Mouse (Mus musculus) heart, postnatal 0 days (tissue): ENCODE data around the gene Sfmbt1. TPM values are rescaled to one million over a fixed set of nuclear protein-coding genes. Genes with fewer than 3 reads are reported as not detected.

Experiments used
- ATAC-seq: fragments of 200-750 bp; cut with Nextera tagmentation; 2 replicates; pipeline ENCODE4 v1.8.0; 2017; ENCODE audit warnings: low read depth, moderate number of reproducible peaks, moderate library complexity; ENCODE audit not compliant: insufficient read depth
- DNase-seq: peaks from one replicate; pipeline ENCODE4 v3.0.0-alpha.2; 2016; ENCODE audit warnings: low spot score
- H3K27ac ChIP-seq: fragments of 300-500 bp; sonication (generic); 2 replicates; pipeline ENCODE4 v1.5.1; 2014; ENCODE audit warnings: low read depth, mild to moderate bottlenecking
- H3K27me3 ChIP-seq: fragments of 300-500 bp; sonication (generic); 2 replicates; pipeline ENCODE4 v1.6.1; 2014; ENCODE audit warnings: low read length, mixed read lengths; ENCODE audit not compliant: control insufficient read depth, insufficient read depth
- H3K36me3 ChIP-seq: fragments of 300-500 bp; sonication (generic); replicated peaks from 2 replicates; pipeline ENCODE4 v1.6.1; 2014; ENCODE audit warnings: low read length, mixed read lengths; ENCODE audit not compliant: control insufficient read depth, insufficient read depth
- H3K4me1 ChIP-seq: fragments of 300-500 bp; sonication (generic); 2 replicates; pipeline ENCODE4 v1.6.1; 2014; ENCODE audit warnings: antibody characterized with exemption; ENCODE audit not compliant: control insufficient read depth, insufficient read depth
- H3K4me2 ChIP-seq: fragments of 300-500 bp; sonication (generic); 2 replicates; pipeline ENCODE4 v1.6.1; 2014; ENCODE audit warnings: low read depth, mild to moderate bottlenecking, low read length, moderate library complexity
- H3K4me3 ChIP-seq: fragments of 300-500 bp; sonication (generic); 2 replicates; pipeline ENCODE4 v1.5.1; 2014; ENCODE audit warnings: low read depth, low read length
- H3K9ac ChIP-seq: fragments of 300-500 bp; sonication (generic); replicated peaks from 2 replicates; pipeline ENCODE4 v1.6.1; 2014; ENCODE audit warnings: low read depth, low read length, mixed read lengths
- H3K9me3 ChIP-seq: fragments of 300-500 bp; sonication (generic); replicated peaks from 2 replicates; pipeline ENCODE4 v1.6.1; 2016; ENCODE audit warnings: low read length; ENCODE audit not compliant: control insufficient read depth
- CTCF ChIP-seq: IDR thresholded peaks from 2 replicates; pipeline ENCODE4 v1.5.1; 2016; ENCODE audit warnings: antibody characterized with exemption, control low read depth, low read depth
- EP300 ChIP-seq: IDR thresholded peaks from 2 replicates; pipeline ENCODE4 v1.6.1; 2016; ENCODE audit warnings: antibody characterized with exemption, low read depth
- WGBS: fragments of 180-500 bp; shearing (Covaris S2); extraction: QIAGEN DNeasy Blood & Tissue Kit; methylation state at CpG from one replicate; pipeline ENCODE4 v1.1.7; 2014; 5-methylcytosine and 5-hydroxymethylcytosine counted together
- polyA plus RNA-seq: library from polyadenylated mRNA; unstranded; fragments of >200 nt; fragmentation: Nextera tagmentation; extraction: Ambion mirVana; gene quantifications from 2 replicates; pipeline ENCODE4 v1.2.1, GENCODE M21; 2015
- total RNA-seq: library from RNA; depleted of rRNA; stranded (reverse); fragments of >200 nt; gene quantifications from 2 replicates; pipeline ENCODE4 v1.2.3, GENCODE M21; 2014; ENCODE audit warnings: low replicate concordance

The Sfmbt1 gene
- total and polyA plus RNA-seq, 2 experiments from 2014 or later: 1.8 to 7.6 TPM

DNA sequence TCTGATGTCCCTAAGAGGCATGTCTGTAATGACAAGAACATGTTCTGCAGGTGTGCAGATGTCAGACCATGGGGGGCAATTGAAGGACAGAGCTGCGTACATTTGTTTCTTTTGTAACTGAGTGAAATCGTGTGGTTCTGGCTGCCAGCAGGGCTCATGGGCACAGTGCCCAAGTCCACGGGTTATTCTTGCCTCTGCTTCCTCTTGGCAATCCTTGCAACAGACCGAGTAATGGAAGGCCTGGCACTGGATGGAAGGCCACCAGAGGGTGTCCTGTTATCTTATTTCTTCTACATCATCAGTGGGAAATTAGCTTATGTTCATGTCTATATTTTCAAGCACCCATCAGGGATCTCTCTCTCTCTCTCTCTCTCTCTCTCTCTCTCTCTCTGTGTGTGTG, 19.0 kb upstream of the Sfmbt1 start:
- 0 out of 2 replicates have a peak overlapping the region, but pooled peaks have one; percentile 18 for H3K27ac ChIP-seq
- ATAC-seq (peak; percentile 70; the same call in 1 of the 2 replicates), DNase-seq (peak; percentile 58)
- H3K9ac ChIP-seq: no peak overlapping the region
- H3K4me1 ChIP-seq: peaks cover 11% of the 10 kb centered on the region
- no peak overlapping the region for H3K4me2 ChIP-seq
- no peak overlapping the region for H3K4me3 ChIP-seq
- 10% methylated on average over 4 of the region's 4 CpGs for WGBS
- no peaks in the 10 kb centered on the region for H3K27me3 ChIP-seq
- peaks cover 7% of the 10 kb centered on the region; the same call in 1 of the 2 replicates for H3K36me3 ChIP-seq
- no peak for TF ChIP-seq EP300
- TF ChIP-seq CTCF: peak; percentile 33; the same call in 1 of the 2 replicates
- H3K9me3 ChIP-seq: no peaks in the 10 kb centered on the region

DNA sequence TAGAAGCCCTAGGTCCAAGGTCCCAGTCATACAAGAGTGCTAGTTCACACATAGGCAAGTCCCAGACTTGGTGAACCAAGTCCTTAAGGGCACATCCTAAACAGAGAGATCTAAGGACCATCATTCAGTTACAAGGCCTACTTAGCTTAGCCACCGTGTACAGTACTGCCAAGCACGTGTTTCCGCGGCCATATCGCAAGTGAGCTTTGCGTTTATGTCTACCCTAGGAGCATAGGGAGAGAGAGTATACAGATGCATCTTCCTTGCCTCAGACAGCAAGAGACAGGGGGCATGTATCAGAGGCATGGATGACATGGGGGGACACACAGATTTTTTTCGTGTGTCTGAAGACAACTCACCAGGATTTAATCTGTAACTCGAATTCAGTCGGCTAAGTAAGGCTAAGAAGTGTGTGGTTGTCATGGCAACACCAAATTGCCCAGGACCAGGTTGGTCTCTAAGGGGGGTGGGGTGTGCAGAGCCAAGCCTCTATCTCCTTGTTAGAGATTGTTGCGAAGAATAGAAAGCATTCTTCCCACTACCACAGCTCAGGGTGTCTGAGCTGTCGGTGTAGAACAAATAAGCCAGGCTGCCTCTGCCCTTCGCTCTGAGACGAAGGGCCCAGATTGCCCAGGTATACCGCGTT, 17.1 kb upstream of the Sfmbt1 start:
- Histone ChIP-seq H3K36me3 (no peaks in the 10 kb centered on the region), H3K4me1 (peaks cover 11% of the 10 kb centered on the region), H3K9me3 (no peaks in the 10 kb centered on the region), H3K27me3 (no peaks in the 10 kb centered on the region), H3K4me3 (no peak overlapping the region), H3K9ac (no peak overlapping the region), H3K27ac (no peak overlapping the region), H3K4me2 (no peak overlapping the region)
- 82% methylated on average over 15 of the region's 15 CpGs for WGBS
- no peak for DNase-seq
- TF ChIP-seq CTCF (no peak), EP300 (no peak)
- ATAC-seq: no peak

DNA sequence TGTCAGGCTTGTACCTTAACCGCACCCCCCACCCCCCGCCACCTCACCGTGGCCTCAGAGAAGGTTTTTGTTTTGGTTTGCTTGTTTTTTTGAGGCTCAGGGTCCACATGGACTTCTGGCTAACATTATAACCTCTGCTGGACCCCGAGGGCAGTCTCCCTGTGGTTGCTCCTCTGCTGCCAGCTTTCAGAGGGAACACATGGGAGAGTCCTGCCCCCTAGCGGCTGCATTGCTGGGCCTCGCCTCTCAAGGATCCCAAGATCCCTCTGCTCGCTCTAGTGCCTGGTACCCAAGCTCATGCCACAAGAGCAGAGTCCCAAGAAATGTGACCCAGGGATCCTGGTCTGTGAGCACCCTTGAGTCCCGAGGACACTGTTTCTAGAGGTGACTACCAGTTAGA, 15.0 kb upstream of the Sfmbt1 start:
- H3K36me3 ChIP-seq: no peaks in the 10 kb centered on the region
- no peak overlapping the region for H3K4me2 ChIP-seq
- H3K4me3 ChIP-seq: no peak overlapping the region
- H3K4me1 ChIP-seq: peaks cover 11% of the 10 kb centered on the region
- no peaks in the 10 kb centered on the region for H3K9me3 ChIP-seq
- WGBS: 36% methylated on average over 8 of the region's 8 CpGs
- no peak overlapping the region for H3K27ac ChIP-seq
- H3K27me3 ChIP-seq: no peaks in the 10 kb centered on the region
- TF ChIP-seq CTCF: peak; percentile 67
- TF ChIP-seq EP300: no peak
- DNase-seq: peak; percentile 55
- H3K9ac ChIP-seq: no peak overlapping the region
- peak; percentile 71 for ATAC-seq

DNA sequence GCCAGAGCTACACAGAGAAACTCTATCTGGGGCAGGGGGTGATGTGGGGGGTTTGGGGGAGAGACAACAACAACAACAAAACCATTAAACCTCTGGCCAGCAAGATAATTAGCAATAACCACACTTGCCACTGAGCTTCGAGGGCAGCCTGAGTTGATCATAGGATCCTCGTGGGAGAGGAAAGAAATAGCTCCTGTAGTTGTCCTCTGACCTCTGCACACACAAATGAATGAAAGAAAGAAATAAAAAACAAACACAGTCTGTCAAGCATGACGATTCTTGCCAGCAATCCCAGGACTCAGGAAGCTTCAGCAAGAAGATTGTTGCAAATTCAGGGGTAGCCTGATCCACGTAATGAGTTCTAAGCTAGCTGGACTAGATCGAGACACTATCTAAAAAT, 12.1 kb upstream of the Sfmbt1 start:
- Histone ChIP-seq H3K4me3 (no peak overlapping the region), H3K9ac (no peak overlapping the region), H3K4me2 (no peak overlapping the region), H3K9me3 (no peaks in the 10 kb centered on the region), H3K4me1 (no peaks in the 10 kb centered on the region), H3K27me3 (no peaks in the 10 kb centered on the region), H3K27ac (no peak overlapping the region), H3K36me3 (no peaks in the 10 kb centered on the region)
- no peak for DNase-seq
- 57% methylated on average over 5 of the region's 5 CpGs for WGBS
- TF ChIP-seq EP300 (no peak), CTCF (no peak)
- ATAC-seq: no peak

DNA sequence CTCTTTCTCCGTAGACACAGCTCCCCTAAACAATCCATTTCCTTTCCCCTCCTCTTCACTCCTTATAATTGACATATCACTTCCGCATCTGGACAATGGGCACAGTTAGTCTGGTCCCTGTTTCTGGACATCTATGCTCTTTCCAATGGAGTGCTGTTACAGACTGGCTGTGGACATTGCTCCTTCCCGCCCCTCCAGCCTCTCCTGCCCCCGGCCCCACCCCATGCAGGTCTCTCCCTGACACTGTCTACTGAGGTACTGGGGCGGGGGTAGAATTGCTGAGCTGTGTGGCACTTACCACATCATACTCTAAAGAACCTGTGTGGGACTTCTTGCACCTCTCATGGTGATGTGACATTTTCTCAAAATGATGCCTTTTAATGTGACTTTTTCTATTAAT, 11.6 kb upstream of the Sfmbt1 start:
- ATAC-seq: no peak
- TF ChIP-seq EP300: no peak
- TF ChIP-seq CTCF: no peak
- no peaks in the 10 kb centered on the region for H3K4me1 ChIP-seq
- no peak overlapping the region for H3K9ac ChIP-seq
- 73% methylated on average over 5 of the region's 5 CpGs for WGBS
- H3K36me3 ChIP-seq: no peaks in the 10 kb centered on the region
- H3K27me3 ChIP-seq: no peaks in the 10 kb centered on the region
- H3K9me3 ChIP-seq: no peaks in the 10 kb centered on the region
- no peak overlapping the region for H3K4me2 ChIP-seq
- H3K4me3 ChIP-seq: no peak overlapping the region
- H3K27ac ChIP-seq: no peak overlapping the region
- no peak for DNase-seq
